Mouse (Mus musculus) kidney, adult 2 months (tissue): ENCODE results near the gene Fxr2.

Source experiments
- CTCF ChIP-seq: fragments of 200-500 bp; conservative IDR thresholded peaks from 2 replicates; pipeline ENCODE4 v1.5.1; 2011; ENCODE audit warnings: low read depth, mild to moderate bottlenecking, control low read depth, low read length, moderate library complexity, mixed read lengths; ENCODE audit not compliant: insufficient read depth, insufficient read length
- POLR2A ChIP-seq: fragments of 200-500 bp; IDR thresholded peaks from one replicate; pipeline ENCODE4 v1.6.1; 2011; ENCODE audit warnings: low read depth, low read length, control low read depth

GRCm38 (mm10) chr11:69601768-69602167 is 31.0 kb upstream of the Fxr2 start:
- no peak for TF ChIP-seq CTCF
- TF ChIP-seq POLR2A = no peak
